Mouse (Mus musculus): Measurements from ENCODE around the gene Agpat3.

The Agpat3 gene

DNA sequence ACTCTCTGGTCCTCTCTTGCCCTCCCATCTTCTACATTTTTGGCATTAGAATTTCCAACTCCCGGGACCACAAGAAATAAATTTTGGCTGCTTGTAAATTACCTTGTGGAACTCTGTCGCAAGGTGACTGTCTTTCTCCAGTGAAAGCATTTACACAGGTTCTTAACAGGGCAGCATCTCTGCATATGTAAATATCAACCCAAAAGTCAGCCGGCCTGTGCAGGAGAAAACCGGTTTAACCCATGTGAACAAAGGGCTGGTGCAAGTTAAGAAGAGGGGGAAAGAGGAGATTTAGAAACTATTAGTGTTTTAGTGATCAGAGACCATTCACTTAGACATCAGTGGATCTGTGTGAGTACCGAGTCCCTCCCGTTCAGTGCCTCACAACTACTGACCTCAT lies 92.6 kb downstream of the Agpat3 start:
- no peak for DNase-seq (ENCODE audit: low spot score in 2 of 2)

GRCm38 (mm10) chr10:78259230-78259629 lies 93.1 kb downstream of the Agpat3 start:
- no peak for DNase-seq (ENCODE audit: low spot score in 2 of 2)

GRCm38 (mm10) chr10:78258142-78258675 lies 94.1 kb downstream of the Agpat3 start:
- no peak for DNase-seq (ENCODE audit: low spot score in 2 of 2)

DNA sequence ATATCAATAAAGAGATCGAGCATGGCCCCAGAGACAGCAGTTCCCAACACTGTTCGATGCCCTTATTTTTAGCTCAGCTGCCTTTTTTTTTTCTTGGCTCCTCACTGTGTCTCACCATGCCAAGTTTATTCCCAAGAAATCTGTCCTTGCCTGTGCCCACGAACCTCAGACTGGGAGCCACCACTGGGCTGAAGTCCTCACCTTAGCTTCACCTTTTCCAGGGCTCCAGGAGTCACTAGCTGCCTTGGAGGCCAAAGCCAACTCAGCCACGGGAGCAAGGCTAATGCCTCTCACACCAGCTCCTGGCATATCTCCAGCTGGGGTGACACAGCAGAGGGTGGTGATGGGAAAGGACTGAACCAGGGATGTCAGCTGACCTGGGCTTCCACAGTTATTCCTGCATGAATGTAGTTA lies 96.6 kb downstream of the Agpat3 start:
- DNase-seq (ENCODE audit: low spot score in 2 of 2): no peak

GRCm38 (mm10) chr10:78247206-78247605 lies 105.1 kb downstream of the Agpat3 start:
- no peak for DNase-seq (ENCODE audit: low spot score in 2 of 2)

GRCm38 (mm10) chr10:78246725-78247124 lies 105.6 kb downstream of the Agpat3 start:
- no peak for DNase-seq (ENCODE audit: low spot score in 2 of 2)

- DNase-seq (ENCODE audit: low spot score in 2 of 2): no peak
Observed at GRCm38 (mm10) chr10:78245225-78245547, 107.1 kb downstream of the Agpat3 start.

DNA sequence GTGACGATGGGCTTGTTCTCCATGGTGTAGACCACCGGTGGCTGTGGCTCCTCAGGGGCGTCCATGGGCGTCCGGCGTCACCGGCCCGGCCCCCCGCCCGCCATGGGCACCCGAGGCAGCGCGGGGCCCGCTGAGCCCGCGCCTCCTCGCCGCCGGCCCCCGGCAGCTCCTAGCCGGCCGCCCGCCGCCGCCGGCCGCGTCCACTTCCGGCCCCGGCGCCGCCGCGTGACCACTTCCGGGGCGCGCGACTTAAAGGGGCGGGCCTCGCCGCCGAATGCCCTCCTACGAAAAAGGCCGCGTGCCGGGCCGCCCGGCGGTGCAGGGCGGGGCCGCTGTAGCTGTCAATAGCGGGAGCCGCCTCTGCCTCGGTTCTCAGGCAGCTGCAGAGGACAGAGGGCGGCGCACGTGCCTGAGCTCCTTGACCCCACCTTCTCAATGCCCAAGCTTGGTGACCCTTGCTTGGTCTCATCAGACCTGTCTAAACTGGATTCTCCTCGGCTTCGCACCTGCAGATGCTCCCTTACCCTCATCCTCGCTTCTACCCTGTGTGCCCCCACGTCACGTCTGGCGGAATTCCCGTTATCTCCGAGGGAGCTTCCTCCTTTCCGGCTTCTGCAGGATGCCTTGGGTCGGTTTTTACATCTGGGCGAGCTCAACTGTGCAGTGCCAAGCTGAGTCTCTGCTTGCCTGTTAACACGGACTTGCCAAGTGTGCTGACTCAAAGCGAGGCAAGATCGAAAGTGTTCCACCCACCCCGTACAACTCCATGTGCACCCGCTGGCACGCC lies 107.7 kb downstream of the Agpat3 start, which contains the start of gene Trappc10:
Gene Trappc10 (minus strand): TSS at position 204 of the 787 bp plus-strand sequence.
- DNase-seq (ENCODE audit: low spot score in 2 of 2): peak; percentile 83 to 86

GRCm38 (mm10) chr10:78244058-78244437 lies 108.2 kb downstream of the Agpat3 start:
- no peak for DNase-seq (ENCODE audit: low spot score in 2 of 2)

DNA sequence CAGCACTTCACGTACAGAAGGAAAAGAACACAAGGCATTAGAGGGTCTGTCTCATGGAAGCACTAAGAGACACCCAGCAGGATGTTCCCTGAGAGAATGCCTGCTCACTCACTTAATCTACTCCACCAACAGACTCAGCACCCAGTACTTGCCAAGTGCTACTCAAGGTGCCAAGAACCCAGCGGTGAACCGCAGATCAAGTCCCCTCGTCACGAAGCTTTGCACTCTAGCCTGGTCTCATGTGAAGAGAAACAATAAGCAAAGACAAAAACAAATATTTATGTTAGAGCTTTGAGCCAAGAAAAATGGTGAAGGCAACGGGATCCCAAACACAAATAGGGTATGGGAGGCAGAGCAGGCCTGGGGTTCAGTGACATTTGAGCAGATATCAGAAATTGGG lies 113.4 kb downstream of the Agpat3 start:
- DNase-seq (ENCODE audit: low spot score in 2 of 2): no peak

DNA sequence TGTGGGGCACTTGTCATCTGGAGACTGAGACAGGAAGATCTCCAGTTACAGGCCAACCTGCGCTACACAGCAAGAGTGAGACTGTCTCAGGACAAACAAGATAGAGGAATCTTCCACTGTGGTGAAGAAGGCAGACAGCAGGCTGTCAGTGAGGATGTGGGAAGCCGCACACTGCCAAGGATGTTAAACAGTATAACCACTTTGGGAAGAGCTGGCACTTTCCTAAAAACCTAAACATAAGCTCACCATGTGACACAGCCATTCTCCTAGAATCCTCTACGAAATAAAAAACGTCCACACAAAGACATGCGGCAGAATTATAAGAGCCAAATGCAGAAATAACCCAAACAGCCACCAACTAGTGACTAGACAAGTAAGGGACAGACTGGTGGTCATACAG lies 114.0 kb downstream of the Agpat3 start:
- DNase-seq (ENCODE audit: low spot score in 2 of 2): no peak

GRCm38 (mm10) chr10:78237809-78238208 lies 114.5 kb downstream of the Agpat3 start:
- DNase-seq (ENCODE audit: low spot score in 2 of 2): no peak

- no peak for DNase-seq (ENCODE audit: low spot score in 2 of 2)
Observed at GRCm38 (mm10) chr10:78236885-78237629, 115.2 kb downstream of the Agpat3 start.

DNA sequence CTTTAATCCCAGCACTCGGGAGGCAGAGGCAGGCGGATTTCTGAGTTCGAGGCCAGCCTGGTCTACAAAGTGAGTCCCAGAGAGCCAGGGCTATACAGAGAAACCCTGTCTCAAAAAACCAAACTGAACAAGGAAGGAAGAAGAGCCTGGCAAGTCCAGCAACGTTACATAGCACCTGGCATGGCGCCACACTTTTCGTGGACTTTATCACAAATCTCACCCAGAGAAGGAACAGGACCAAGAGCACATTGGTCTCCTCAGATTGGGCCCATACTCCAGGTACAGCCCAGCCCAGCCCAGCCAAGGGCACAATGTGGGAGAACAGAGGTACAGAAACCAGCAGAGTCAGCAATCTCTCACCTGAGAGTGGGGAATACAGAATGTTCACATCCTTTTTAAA lies 118.5 kb downstream of the Agpat3 start:
- no peak for DNase-seq (ENCODE audit: low spot score in 2 of 2)

GRCm38 (mm10) chr10:78233161-78233560 lies 119.1 kb downstream of the Agpat3 start:
- no peak for DNase-seq (ENCODE audit: low spot score in 2 of 2)

- DNase-seq (ENCODE audit: low spot score in 2 of 2): no peak
Observed at GRCm38 (mm10) chr10:78232301-78232980, 119.8 kb downstream of the Agpat3 start.

DNA sequence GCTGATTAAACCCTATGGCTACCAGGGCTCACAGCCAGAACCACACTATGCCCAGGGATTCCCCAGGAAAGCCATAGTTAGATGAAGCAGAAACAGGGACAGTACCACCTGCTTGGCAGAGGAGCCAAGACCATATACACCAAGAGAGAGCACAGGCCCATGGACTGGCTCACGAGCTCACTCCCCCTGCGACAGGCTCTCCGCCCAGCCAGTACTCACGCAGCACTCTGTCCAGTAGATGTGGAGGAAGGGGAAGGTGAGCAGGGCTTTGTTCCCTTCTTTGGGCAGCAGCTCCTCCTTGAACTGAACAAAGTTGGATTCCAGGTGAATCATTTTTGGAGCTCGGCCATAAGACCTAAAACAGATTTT lies 123.7 kb downstream of the Agpat3 start:
- DNase-seq (ENCODE audit: low spot score in 2 of 2): no peak

DNA sequence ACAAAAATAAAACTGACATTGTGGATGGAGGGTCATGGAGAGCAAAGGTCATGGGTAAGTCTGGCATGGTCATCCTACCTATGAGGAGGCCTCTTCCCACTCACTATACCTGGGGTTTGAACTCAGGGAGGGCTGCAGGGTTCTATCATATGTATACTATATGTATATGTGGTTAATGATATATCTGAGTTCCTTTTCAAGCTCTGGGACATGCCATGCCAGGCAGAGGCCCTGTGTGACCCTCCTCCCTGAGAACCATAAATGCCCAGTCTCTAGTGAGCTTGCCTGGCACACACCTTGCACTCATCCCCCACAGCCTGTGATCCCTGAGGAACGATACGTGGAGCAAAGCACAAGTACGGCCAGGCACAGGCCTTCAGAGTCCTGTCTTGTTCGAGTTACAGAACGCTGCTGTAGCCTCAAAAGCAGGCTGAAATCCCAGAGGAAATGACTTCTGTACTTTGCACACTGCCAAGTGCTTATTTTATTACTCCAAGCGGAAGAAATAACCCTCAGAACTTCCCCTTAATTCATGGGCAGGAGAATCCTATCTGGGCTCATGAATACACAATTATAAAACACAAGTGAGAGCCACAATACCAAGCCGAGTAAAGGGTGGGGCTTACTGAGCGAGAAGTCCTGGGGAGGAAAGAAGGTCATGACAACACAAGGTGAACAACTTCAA lies 124.3 kb downstream of the Agpat3 start:
- no peak for DNase-seq (ENCODE audit: low spot score in 2 of 2)

- no peak for DNase-seq (ENCODE audit: low spot score in 2 of 2)
Observed at GRCm38 (mm10) chr10:78224136-78224535, 128.2 kb downstream of the Agpat3 start.

DNA sequence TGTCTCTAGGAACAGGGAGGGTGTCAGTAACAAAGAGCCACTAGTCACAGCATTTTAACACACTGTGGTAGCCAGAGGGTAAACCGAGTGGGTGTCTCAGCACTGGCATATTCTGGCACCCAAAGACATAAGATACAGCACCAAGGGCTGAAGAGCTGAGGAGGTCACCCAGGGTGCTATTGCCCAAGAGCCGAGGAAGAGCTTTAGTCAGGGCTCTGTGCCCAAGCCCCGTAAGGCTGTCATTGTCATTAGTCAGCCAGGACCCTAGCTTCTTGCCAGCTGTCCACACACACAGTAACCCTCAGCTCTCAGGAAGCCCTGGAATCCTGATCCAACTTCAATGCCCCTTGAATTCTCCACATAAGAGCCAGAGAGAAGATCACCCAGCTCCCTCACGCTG lies 129.4 kb downstream of the Agpat3 start:
- no peak for DNase-seq (ENCODE audit: low spot score in 2 of 2)

DNA sequence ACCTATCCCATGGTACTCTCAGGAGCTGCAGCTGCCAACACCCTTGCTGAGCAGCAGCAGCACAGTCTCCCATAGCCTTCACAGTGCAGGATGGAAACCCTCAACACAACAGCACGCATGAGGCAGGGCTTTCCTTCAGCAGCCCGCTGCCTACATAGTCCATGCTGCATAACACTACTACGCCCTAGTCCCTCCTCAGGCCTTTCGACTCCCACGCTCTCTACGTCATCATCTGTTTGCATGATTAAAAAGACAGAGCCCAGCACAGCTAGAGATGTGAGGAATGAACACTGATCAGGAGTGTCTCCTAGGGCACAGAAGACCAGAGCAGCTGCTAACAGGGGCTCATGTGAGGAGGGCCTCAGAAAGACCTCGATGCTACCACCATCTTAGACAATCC lies 131.0 kb downstream of the Agpat3 start:
- DNase-seq (ENCODE audit: low spot score in 2 of 2): no peak

DNA sequence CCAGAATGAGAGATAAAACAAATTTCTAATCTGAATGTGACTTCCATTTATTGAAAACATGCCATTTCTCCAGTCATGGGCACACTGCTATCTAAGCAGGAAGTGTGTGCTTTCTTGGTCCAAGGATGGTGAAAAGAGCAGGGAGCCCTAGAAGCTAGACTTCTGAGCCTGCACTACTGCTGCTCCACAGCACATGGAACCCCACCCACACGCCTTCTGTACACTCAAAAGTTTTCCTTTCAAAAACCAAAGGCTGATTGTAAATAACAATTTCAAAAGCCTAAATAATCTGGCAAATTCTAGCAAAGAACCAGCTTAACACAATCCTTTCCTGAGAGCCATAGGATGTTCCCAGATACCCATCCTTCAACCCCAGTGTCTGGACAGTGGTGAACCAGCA lies 132.8 kb downstream of the Agpat3 start:
- no peak for DNase-seq (ENCODE audit: low spot score in 2 of 2)
